Mouse (Mus musculus) spleen, adult 2 months (tissue): ENCODE measurements around the gene Pigl. TPM values are rescaled to one million over a fixed set of nuclear protein-coding genes. Genes with fewer than 3 reads are reported as not detected.

ENCODE experiments used
- DNase-seq, 2 experiments: peaks; one replicate each; pipeline versions ENCODE4 v3.0.0 to v3.0.0-alpha.2; 2012 to 2021; ENCODE audit warnings: low spot score in 2 of 2, low read depth in 1 of 2
- H3K27ac ChIP-seq: fragments of 200-500 bp; 2 replicates; pipeline ENCODE4 v1.5.1; 2012; ENCODE audit warnings: low read length, inconsistent platforms; ENCODE audit not compliant: insufficient read depth
- H3K27me3 ChIP-seq: fragments of 200-500 bp; 2 replicates; pipeline ENCODE4 v1.6.1; 2012; ENCODE audit warnings: mild to moderate bottlenecking, moderate library complexity, low read length, inconsistent platforms; ENCODE audit not compliant: control insufficient read depth, insufficient read depth
- H3K36me3 ChIP-seq: fragments of 200-500 bp; 2 replicates; pipeline ENCODE4 v1.6.1; 2012; ENCODE audit warnings: mild to moderate bottlenecking, low read length, inconsistent platforms; ENCODE audit not compliant: control insufficient read depth, insufficient read depth
- H3K4me1 ChIP-seq: fragments of 200-500 bp; 2 replicates; pipeline ENCODE4 v1.6.1; 2011; ENCODE audit warnings: inconsistent platforms; ENCODE audit not compliant: control insufficient read depth, insufficient read depth, insufficient read length
- H3K4me3 ChIP-seq: fragments of 200-500 bp; 2 replicates; pipeline ENCODE4 v1.5.1; 2011; ENCODE audit warnings: mild to moderate bottlenecking, inconsistent platforms; ENCODE audit not compliant: insufficient read depth, insufficient read length; ENCODE audit errors: extremely low read depth
- CTCF ChIP-seq: fragments of 200-500 bp; IDR thresholded peaks from 2 replicates; pipeline ENCODE4 v1.5.1; 2011; ENCODE audit warnings: mild to moderate bottlenecking, inconsistent platforms; ENCODE audit not compliant: insufficient read depth, insufficient read length, insufficient replicate concordance; ENCODE audit errors: extremely low read depth
- POLR2A ChIP-seq: fragments of 200-500 bp; IDR thresholded peaks from 2 replicates; pipeline ENCODE4 v1.6.1; 2011; ENCODE audit warnings: low read depth, low read length, inconsistent platforms
- WGBS: fragments of 180-500 bp; shearing (Covaris S2); methylation state at CpG from one replicate; pipeline ENCODE4 v1.1.7; 2018; 5-methylcytosine and 5-hydroxymethylcytosine counted together
- polyA plus RNA-seq: library from polyadenylated mRNA; depleted of rRNA; stranded (reverse); fragments of >200 nt; gene quantifications from 2 replicates; pipeline ENCODE4 v1.2.3, GENCODE M21; 2012; rRNA removed

The Pigl gene
- polyA plus RNA-seq, 1 experiment: 4.5 TPM

DNA sequence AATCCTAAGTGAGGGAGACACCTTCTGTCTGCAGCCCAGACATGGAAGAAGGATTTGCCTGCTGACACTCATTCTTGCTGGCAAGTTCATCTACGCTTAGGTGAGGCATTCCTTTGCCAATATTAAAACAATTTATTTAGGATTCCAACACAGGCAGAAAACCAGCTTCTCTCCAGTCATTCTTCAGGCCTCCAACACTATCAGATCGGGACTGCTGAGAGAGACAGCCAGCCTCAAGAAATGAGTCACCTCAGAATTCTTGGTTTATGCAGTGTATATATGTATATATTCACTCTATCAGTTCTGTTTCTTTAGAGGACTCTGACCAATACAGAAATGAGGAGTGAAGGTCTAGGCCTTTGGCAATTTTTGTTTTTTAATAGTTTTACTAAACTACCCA is 105.3 kb downstream of the Pigl start:
- Histone ChIP-seq H3K4me3 (no peak overlapping the region), H3K4me1 (no peaks in the 10 kb centered on the region)
- 80% methylated on average over 2 of the region's 2 CpGs for WGBS

More for the DNA sequence above, 105.3 kb downstream of the Pigl start:
- TF ChIP-seq CTCF (no peak), POLR2A (no peak)
- Histone ChIP-seq H3K27ac (no peak overlapping the region), H3K36me3 (no peaks in the 10 kb centered on the region), H3K27me3 (no peaks in the 10 kb centered on the region)
- DNase-seq: no peak

Other genes starting within 250 kb of the Pigl start
- 1.3 and 2.1 TPM in 2 replicates for gene Adora2b, start 209.5 kb upstream of the Pigl start, polyA plus RNA-seq
- 4.4 and 5.7 TPM in 2 replicates for gene Zswim7, start 177.1 kb upstream of the Pigl start, polyA plus RNA-seq
- 4.4 and 5.3 TPM in 2 replicates for gene Ttc19, start 177.0 kb upstream of the Pigl start, polyA plus RNA-seq
- 78.5 and 84.5 TPM in 2 replicates for gene Ncor1, start 81 bp downstream of the Pigl start, polyA plus RNA-seq
- 8.5 and 9.4 TPM in 2 replicates for gene Cenpv, start 80.8 kb downstream of the Pigl start, polyA plus RNA-seq
- 1,229 and 1,312 TPM in 2 replicates for gene Ubb, start 92.7 kb downstream of the Pigl start, polyA plus RNA-seq
- gene Trpv2, start 116.0 kb downstream of the Pigl start, polyA plus RNA-seq: 35.4 and 39.8 TPM in 2 replicates
- 6.6 and 9.4 TPM in 2 replicates for gene Lrrc75a, start 190.1 kb downstream of the Pigl start, polyA plus RNA-seq
- gene Mmgt2, start 190.2 kb downstream of the Pigl start, polyA plus RNA-seq: 22.3 and 24.6 TPM in 2 replicates